ENCODE assay signal across 25 mouse cellular contexts in genomic region chr11:65490426-65490825, GRCm38 (mm10).
DNase-seq lines count a peak whose midpoint lies in the region; ATAC-seq and TF ChIP-seq lines count a peak whose summit lies in the region.
"Had no signal": no experiment of that assay in that cellular context is flagged by ENCODE, and none has a peak within 500 bp of the region (broad histone marks: within the 10 kb centered on the region; RNA-seq: fewer than 3 reads in every experiment).

No protein-coding gene starts in this region.

- intact Hi-C loops in heart, postnatal 10 days (cut with DNase I), result no loop called here

- H3K36me3 ChIP-seq in lung, embryonic 14.5 days (ENCODE audit: insufficient read depth), result no peaks in the 10 kb centered on the region
- H3K36me3 ChIP-seq in lung, postnatal 0 days (ENCODE audit: insufficient read depth, low read length), result no peaks in the 10 kb centered on the region
- H3K36me3 ChIP-seq: embryonic facial prominence, embryonic 13.5 days; embryonic facial prominence, embryonic 15.5 days; forebrain, embryonic 10.5 days; forebrain, embryonic 12.5 days had no signal

- TF ChIP-seq CTCF in lung, embryonic 14.5 days (IDR thresholded peaks at IDR 0.05; ENCODE audit: low read depth), result no peak
- TF ChIP-seq CTCF in lung, postnatal 0 days (IDR thresholded peaks at IDR 0.05), result no peak

- 85% methylated on average over 3 of the region's 3 CpGs for WGBS in lung, embryonic 14.5 days
- 58% methylated on average over 3 of the region's 3 CpGs for WGBS in lung, postnatal 0 days

- no peak overlapping the region for H3K27ac ChIP-seq in lung, embryonic 14.5 days (ENCODE audit: low read depth)
- no peak overlapping the region for H3K27ac ChIP-seq in lung, postnatal 0 days (ENCODE audit: low read length)
- H3K27ac ChIP-seq: embryonic facial prominence, embryonic 13.5 days; embryonic facial prominence, embryonic 15.5 days; forebrain, embryonic 10.5 days; forebrain, embryonic 12.5 days had no signal

- ATAC-seq in lung, embryonic 14.5 days (ENCODE audit: insufficient read depth), result no peak
- peak; percentile 23 for ATAC-seq in lung, postnatal 0 days
- ATAC-seq: forebrain, embryonic 14.5 days had no signal

- H3K9ac ChIP-seq in lung, embryonic 14.5 days, result no peak overlapping the region
- H3K9ac ChIP-seq in lung, postnatal 0 days (replicated peaks; ENCODE audit: low read depth), result no peak overlapping the region
- H3K9ac ChIP-seq: embryonic facial prominence, embryonic 13.5 days; embryonic facial prominence, embryonic 15.5 days; forebrain, embryonic 12.5 days had no signal

- peak; percentile 53 for DNase-seq in heart, adult 11 months
- no peak for DNase-seq in heart, postnatal 10 days
- DNase-seq in lung, embryonic 14.5 days, result peak; percentile 60
- no peak for DNase-seq in lung, postnatal 25 days (ENCODE audit: low spot score)
- DNase-seq in lung, postnatal 0 days (ENCODE audit: low spot score), result peak; percentile 54
- no peak for DNase-seq in lung, postnatal 36 days
- peak; percentile 14 to 47 for DNase-seq in lung, postnatal 4 days
- no peak for DNase-seq in lung, adult 18-20 months
- DNase-seq: adrenal gland, adult 2 months; adrenal gland, postnatal 10 days; adrenal gland, postnatal 25 days; B cell, adult 2 months; cerebellum, adult 11 months; cerebellum, adult 18-20 months; cerebellum, adult 8-10 months; cerebellum, adult 9-11 months; cerebellum, postnatal 14 days; cerebellum, postnatal 36 days; embryo, embryonic 11 days had no signal

- H3K4me2 ChIP-seq in lung, embryonic 14.5 days, result no peak overlapping the region
- H3K4me2 ChIP-seq in lung, postnatal 0 days (replicated peaks; ENCODE audit: low read depth, low read length), result no peak overlapping the region
- H3K4me2 ChIP-seq: embryonic facial prominence, embryonic 13.5 days; embryonic facial prominence, embryonic 15.5 days; forebrain, embryonic 12.5 days had no signal

- no peaks in the 10 kb centered on the region for H3K9me3 ChIP-seq in lung, embryonic 14.5 days (ENCODE audit: low read depth, low read length)
- no peaks in the 10 kb centered on the region for H3K9me3 ChIP-seq in lung, postnatal 0 days (ENCODE audit: low read length)
- H3K9me3 ChIP-seq: embryonic facial prominence, embryonic 13.5 days; embryonic facial prominence, embryonic 15.5 days; forebrain, embryonic 10.5 days; forebrain, embryonic 12.5 days had no signal

- H3K4me3 ChIP-seq in lung, embryonic 14.5 days (ENCODE audit: low read depth, low read length), result no peak overlapping the region
- H3K4me3 ChIP-seq in lung, postnatal 0 days (ENCODE audit: low read depth, low read length), result no peak overlapping the region
- H3K4me3 ChIP-seq: embryonic facial prominence, embryonic 13.5 days; embryonic facial prominence, embryonic 15.5 days; erythroblast, embryonic 14.5 days; forebrain, embryonic 10.5 days; forebrain, embryonic 12.5 days had no signal

- H3K27me3 ChIP-seq in lung, embryonic 14.5 days (ENCODE audit: insufficient read depth, low read length), result no peaks in the 10 kb centered on the region
- no peaks in the 10 kb centered on the region for H3K27me3 ChIP-seq in lung, postnatal 0 days (replicated peaks; ENCODE audit: insufficient read depth, low read length)
- H3K27me3 ChIP-seq: forebrain, embryonic 12.5 days had no signal

- no peak for TF ChIP-seq EP300 in lung, postnatal 0 days (IDR thresholded peaks at IDR 0.05)

- no peaks in the 10 kb centered on the region for H3K4me1 ChIP-seq in lung, embryonic 14.5 days (ENCODE audit: insufficient read depth)
- no peaks in the 10 kb centered on the region for H3K4me1 ChIP-seq in lung, postnatal 0 days (ENCODE audit: insufficient read depth, low read depth, low read length)

Comparison
In these comparisons a context has a peak if more than half of its experiments do, and no peak if none do; other contexts are left out.
1. DNase-seq: peak in heart, adult 11 months (single experiment), lung, embryonic 14.5 days (single experiment), lung, postnatal 0 days (single experiment) and lung, postnatal 4 days (2 of 2); none in heart, postnatal 10 days (0 of 2), lung, postnatal 25 days (single experiment), lung, postnatal 36 days (single experiment) and lung, adult 18-20 months (0 of 2).